Comparison of ENCODE assay signal across 9 mouse cellular contexts in genomic region chr5:115790436-115790835, GRCm38 (mm10). TPM values are rescaled to one million over a fixed set of nuclear protein-coding genes. Genes with fewer than 3 reads are reported as not detected.
A peak's percentile ranks its signal among the peaks of the same experiment; 100 is the strongest.
DNase-seq lines count a peak whose midpoint lies in the region; ATAC-seq lines count a peak whose summit lies in the region.
"Had no signal": no experiment of that assay in that cellular context is flagged by ENCODE, and none has a peak within 500 bp of the region (broad histone marks: within the 10 kb centered on the region; RNA-seq: fewer than 3 reads in every experiment).

No protein-coding gene starts in this region.

- DNase-seq in kidney, adult 18-20 months = peak; percentile 69
- peak; percentile 69 to 77 for DNase-seq in adrenal gland, postnatal 36 days
- DNase-seq in embryonic facial prominence, embryonic 10.5 days (ENCODE audit: low spot score) = peak; percentile 59
- DNase-seq in heart, postnatal 4 days = peak; percentile 73
- peak; percentile 27 to 59 for DNase-seq in left cerebral cortex, adult 8-10 months (ENCODE audit: low spot score in 2 of 2)
- DNase-seq in testis, postnatal 14 days (ENCODE audit: low spot score) = peak; percentile 31

- no peak overlapping the region for H3K4me3 ChIP-seq in kidney, embryonic 15.5 days (replicated peaks)
- no peak overlapping the region for H3K4me3 ChIP-seq in embryonic facial prominence, embryonic 10.5 days
- H3K4me3 ChIP-seq: embryonic facial prominence, embryonic 13.5 days had no signal

- ATAC-seq in kidney, embryonic 15.5 days (replicated peaks; ENCODE audit: low FRiP score) = no peak
- 0 out of 2 replicates have a peak, but pooled peaks have one; percentile 43 for ATAC-seq in monocyte, adult 5-6 weeks (replicated peaks; ENCODE audit: insufficient number of reproducible peaks, low FRiP score, low TSS enrichment, poor library complexity, severe bottlenecking)

- H3K27me3 ChIP-seq in kidney, embryonic 15.5 days = no peaks in the 10 kb centered on the region
- no peaks in the 10 kb centered on the region for H3K27me3 ChIP-seq in embryonic facial prominence, embryonic 10.5 days (replicated peaks; ENCODE audit: low read depth, poor library complexity, severe bottlenecking)
- H3K27me3 ChIP-seq: embryonic facial prominence, embryonic 13.5 days had no signal

- no peak overlapping the region for H3K4me2 ChIP-seq in kidney, embryonic 15.5 days
- H3K4me2 ChIP-seq: embryonic facial prominence, embryonic 13.5 days had no signal

- H3K4me1 ChIP-seq in kidney, embryonic 15.5 days = no peaks in the 10 kb centered on the region
- no peaks in the 10 kb centered on the region for H3K4me1 ChIP-seq in embryonic facial prominence, embryonic 10.5 days
- H3K4me1 ChIP-seq: embryonic facial prominence, embryonic 13.5 days had no signal

- H3K36me3 ChIP-seq in kidney, embryonic 15.5 days = no peaks in the 10 kb centered on the region
- H3K36me3 ChIP-seq in embryonic facial prominence, embryonic 10.5 days (replicated peaks) = no peaks in the 10 kb centered on the region
- H3K36me3 ChIP-seq: embryonic facial prominence, embryonic 13.5 days had no signal

- H3K9me3 ChIP-seq in kidney, embryonic 15.5 days (replicated peaks) = 0 out of 2 replicates have a peak, but pooled peaks cover 7% of the 10 kb centered on the region
- H3K9me3 ChIP-seq in embryonic facial prominence, embryonic 10.5 days = peaks cover 10% of the 10 kb centered on the region

- no peak overlapping the region for H3K9ac ChIP-seq in kidney, embryonic 15.5 days
- H3K9ac ChIP-seq: embryonic facial prominence, embryonic 13.5 days had no signal

- 11% methylated on average over 3 of the region's 3 CpGs for WGBS in kidney, embryonic 15.5 days
- WGBS in embryonic facial prominence, embryonic 10.5 days = 13% methylated on average over 3 of the region's 3 CpGs

- no peak overlapping the region for H3K27ac ChIP-seq in kidney, embryonic 15.5 days
- H3K27ac ChIP-seq in embryonic facial prominence, embryonic 10.5 days (replicated peaks) = no peak overlapping the region
- H3K27ac ChIP-seq: embryonic facial prominence, embryonic 13.5 days had no signal

RNA-seq across cellular contexts. Expression of gene Cit, which starts 54.6 kb away (rescaled TPM):
- polyA plus RNA-seq in kidney, embryonic 15.5 days (2015; fragmentation: Nextera tagmentation; extraction: Ambion mirVana) = 35.4 and 39.2 TPM in 2 replicates
- total RNA-seq in adrenal gland, postnatal 36 days (2021) = 1 to 10 TPM; 4.2 to 8.0 TPM
- polyA plus RNA-seq in embryonic facial prominence, embryonic 10.5 days (2016; fragmentation: Nextera tagmentation; extraction: Ambion mirVana) = 41.3 and 44.0 TPM in 2 replicates
- total RNA-seq in heart, postnatal 4 days (2021) = 10 to 100 TPM; 22.7 to 25.4 TPM
- total RNA-seq in left cerebral cortex, adult 8-10 months (2022) = 100 to 1,000 TPM; 181 to 207 (median 194) TPM
- 3.9 to 4.6 TPM (median 4.4 TPM) in 3 replicates for total RNA-seq in monocyte, adult 5-6 weeks (2017)

RNA-seq across cellular contexts. Expression of gene Bicdl1, which starts 59.0 kb away (rescaled TPM):
- 10.6 and 12.0 TPM in 2 replicates for polyA plus RNA-seq in kidney, embryonic 15.5 days (2015; fragmentation: Nextera tagmentation; extraction: Ambion mirVana)
- total RNA-seq in adrenal gland, postnatal 36 days (2021) = 10 to 100 TPM in 1 of 2 experiments, 1 to 10 TPM in 1; 7.8 to 11.3 TPM
- 8.7 and 9.1 TPM in 2 replicates for polyA plus RNA-seq in embryonic facial prominence, embryonic 10.5 days (2016; fragmentation: Nextera tagmentation; extraction: Ambion mirVana)
- total RNA-seq in heart, postnatal 4 days (2021) = 1 to 10 TPM; 6.1 to 6.7 TPM
- 100 to 1,000 TPM; 135 to 148 (median 139) TPM for total RNA-seq in left cerebral cortex, adult 8-10 months (2022)
- 6.0 to 10.2 TPM (median 9.6 TPM) in 3 replicates for total RNA-seq in monocyte, adult 5-6 weeks (2017)

Comparison
In these comparisons a context has a peak if more than half of its experiments do, and no peak if none do; other contexts are left out.
1. RNA of gene Cit, which starts 54.6 kb away (total RNA-seq): 181 to 207 TPM in left cerebral cortex, adult 8-10 months; 22.7 to 25.4 TPM in heart, postnatal 4 days, 4.2 to 8.0 TPM in adrenal gland, postnatal 36 days and 3.9 to 4.6 TPM in monocyte, adult 5-6 weeks; every median in the first group is over 4 times any median in the second.
2. RNA of gene Bicdl1, which starts 59.0 kb away (total RNA-seq): 135 to 148 TPM in left cerebral cortex, adult 8-10 months; 7.8 to 11.3 TPM in adrenal gland, postnatal 36 days, 6.0 to 10.2 TPM in monocyte, adult 5-6 weeks and 6.1 to 6.7 TPM in heart, postnatal 4 days; every median in the first group is over 10 times any median in the second.
3. Peak in every context shown above with its lines, with median percentiles within 50 percentile points of each other: DNase-seq.